Mouse (Mus musculus): Measurements from ENCODE around the gene Cnst. TPM values are rescaled to one million over a fixed set of nuclear protein-coding genes. Genes with fewer than 3 reads are reported as not detected.
A peak's percentile ranks its signal among the peaks of the same experiment; 100 is the strongest.

Cnst gene
- polyA plus RNA-seq, 1 experiment from 2014 or later, result 10.4 TPM

GRCm38 (mm10) chr1:179571686-179572085 is 25.5 kb downstream of the Cnst start:
- no peaks in the 10 kb centered on the region for H3K27me3 ChIP-seq
- ATAC-seq (no peak), DNase-seq (ENCODE audit: low read depth, low spot score) (no peak)
- ChIA-PET POLR2A (interaction anchor here (0.7 kb wide), 1 partner anchor 386 kb away, joined by 5 read pairs; no protein-coding TSS in a partner anchor), CTCF (interaction anchor here (1.5 to 1.7 kb wide), 2 partner anchors 13 to 15 kb away, joined by 3 to 6 read pairs; no protein-coding TSS in a partner anchor)
- in situ Hi-C loops (cut with MboI; ENCODE audit: low pct_unique_long_range_greater_than_20kb), result no loop called here
- no peak for TF ChIP-seq CTCF (IDR thresholded peaks at IDR 0.05)

GRCm38 (mm10) chr1:179573650-179574206 is 27.6 kb downstream of the Cnst start:
- ATAC-seq, result peak; percentile 17
- CTCF ChIA-PET, result interaction anchor here (1.0 kb wide), 1 partner anchor 31 kb away, joined by 3 read pairs; no protein-coding TSS in a partner anchor
- no peaks in the 10 kb centered on the region for H3K27me3 ChIP-seq
- DNase-seq (ENCODE audit: low read depth, low spot score), result peak; percentile 19
- in situ Hi-C loops (cut with MboI; ENCODE audit: low pct_unique_long_range_greater_than_20kb), result no loop called here
- POLR2A ChIA-PET, result no interaction called here
- no peak for TF ChIP-seq CTCF (IDR thresholded peaks at IDR 0.05)

- POLR2A ChIA-PET, result interaction anchor here (0.6 kb wide), 1 partner anchor 17 kb away, joined by 4 read pairs; no protein-coding TSS in a partner anchor
- ATAC-seq (no peak), DNase-seq (ENCODE audit: low read depth, low spot score) (no peak)
- TF ChIP-seq CTCF (IDR thresholded peaks at IDR 0.05), result no peak
- CTCF ChIA-PET, result no interaction called here
- in situ Hi-C loops (cut with MboI; ENCODE audit: low pct_unique_long_range_greater_than_20kb), result no loop called here
- H3K27me3 ChIP-seq, result no peaks in the 10 kb centered on the region
Measured at GRCm38 (mm10) chr1:179578625-179579024, 32.5 kb downstream of the Cnst start.

- no peak for ATAC-seq
- H3K27me3 ChIP-seq, result no peaks in the 10 kb centered on the region
- ChIA-PET POLR2A (no interaction called here), CTCF (no interaction called here)
- no peak for DNase-seq (ENCODE audit: low read depth, low spot score)
- in situ Hi-C loops (cut with MboI; ENCODE audit: low pct_unique_long_range_greater_than_20kb), result no loop called here
- no peak for TF ChIP-seq CTCF (IDR thresholded peaks at IDR 0.05)
Measured at GRCm38 (mm10) chr1:179580200-179580599, 34.0 kb downstream of the Cnst start.

GRCm38 (mm10) chr1:179581422-179581821 is 35.3 kb downstream of the Cnst start:
- in situ Hi-C loops (cut with MboI; ENCODE audit: low pct_unique_long_range_greater_than_20kb), result no loop called here
- POLR2A ChIA-PET, result no interaction called here
- no peak for TF ChIP-seq CTCF (IDR thresholded peaks at IDR 0.05)
- DNase-seq (ENCODE audit: low read depth, low spot score) (no peak), ATAC-seq (no peak)
- no peaks in the 10 kb centered on the region for H3K27me3 ChIP-seq
- CTCF ChIA-PET, result interaction anchor here (1.3 kb wide), 1 partner anchor 43 kb away, joined by 4 read pairs; no protein-coding TSS in a partner anchor

GRCm38 (mm10) chr1:179582021-179582433 is 35.9 kb downstream of the Cnst start:
- ChIA-PET CTCF (interaction anchor here (1.3 kb wide), 1 partner anchor 43 kb away, joined by 4 read pairs; no protein-coding TSS in a partner anchor), POLR2A (no interaction called here)
- DNase-seq (ENCODE audit: low read depth, low spot score) (no peak), ATAC-seq (no peak)
- TF ChIP-seq CTCF (IDR thresholded peaks at IDR 0.05), result no peak
- in situ Hi-C loops (cut with MboI; ENCODE audit: low pct_unique_long_range_greater_than_20kb), result no loop called here
- no peaks in the 10 kb centered on the region for H3K27me3 ChIP-seq

- no peaks in the 10 kb centered on the region for H3K27me3 ChIP-seq
- in situ Hi-C loops (cut with MboI; ENCODE audit: low pct_unique_long_range_greater_than_20kb), result no loop called here
- DNase-seq (ENCODE audit: low read depth, low spot score) (no peak), ATAC-seq (no peak)
- ChIA-PET POLR2A (no interaction called here), CTCF (interaction anchor here (1.2 kb wide), 1 partner anchor 39 kb away, joined by 3 read pairs; no protein-coding TSS in a partner anchor)
- no peak for TF ChIP-seq CTCF (IDR thresholded peaks at IDR 0.05)
Measured at GRCm38 (mm10) chr1:179583090-179583489, 36.9 kb downstream of the Cnst start.

DNA sequence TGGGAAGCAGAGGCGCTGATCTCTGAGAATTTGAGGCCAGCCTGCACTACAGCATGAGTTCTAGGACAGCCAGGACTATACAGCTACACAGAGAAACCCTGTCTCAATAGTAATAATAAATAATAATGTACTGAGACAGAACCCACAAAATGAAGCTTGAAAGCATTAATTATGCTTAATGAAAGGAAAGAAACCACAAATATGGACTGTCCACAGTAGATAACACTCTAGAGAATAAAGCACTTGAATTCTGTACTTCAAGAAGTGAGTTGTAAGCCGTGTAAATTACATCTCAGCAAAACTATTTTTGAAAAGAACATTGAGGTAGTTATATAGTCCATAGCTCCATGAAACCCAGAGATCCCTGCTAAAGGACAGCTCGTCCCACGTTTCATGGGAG is 38.0 kb downstream of the Cnst start:
- no peak for TF ChIP-seq CTCF (IDR thresholded peaks at IDR 0.05)
- in situ Hi-C loops (cut with MboI; ENCODE audit: low pct_unique_long_range_greater_than_20kb), result no loop called here
- H3K27me3 ChIP-seq, result no peaks in the 10 kb centered on the region
- CTCF ChIA-PET, result interaction anchor here (1.0 to 1.4 kb wide), 2 partner anchors 13 to 21 kb away, joined by 4 to 6 read pairs; no protein-coding TSS in a partner anchor
- no peak for ATAC-seq
- DNase-seq (ENCODE audit: low read depth, low spot score), result no peak
- POLR2A ChIA-PET, result no interaction called here

DNA sequence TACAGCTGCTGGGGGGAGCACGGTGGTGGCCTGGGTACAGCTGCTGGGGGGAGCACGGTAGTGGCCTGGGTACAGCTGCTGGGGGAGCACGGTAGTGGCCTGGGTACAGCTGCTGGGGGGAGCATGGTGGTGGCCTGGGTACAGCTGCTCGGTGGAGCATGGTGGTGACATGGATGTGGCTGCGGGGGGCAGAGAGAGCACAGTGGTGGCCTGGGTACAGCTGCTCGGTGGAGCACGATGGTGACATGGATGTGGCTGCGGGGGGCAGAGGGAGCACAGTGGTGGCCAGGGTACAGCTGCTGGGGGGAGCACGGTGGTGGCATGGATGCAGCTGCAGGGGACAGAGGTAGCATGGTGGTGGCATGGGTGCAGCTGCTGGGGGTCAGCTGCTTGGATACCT is 39.5 kb downstream of the Cnst start:
- ATAC-seq, result no peak
- TF ChIP-seq CTCF (IDR thresholded peaks at IDR 0.05), result no peak
- no peak for DNase-seq (ENCODE audit: low read depth, low spot score)
- no peaks in the 10 kb centered on the region for H3K27me3 ChIP-seq
- POLR2A ChIA-PET, result interaction anchor here (0.7 kb wide), 1 partner anchor 65 kb away, joined by 3 read pairs; no protein-coding TSS in a partner anchor
- in situ Hi-C loops (cut with MboI; ENCODE audit: low pct_unique_long_range_greater_than_20kb), result no loop called here
- CTCF ChIA-PET, result interaction anchor here (1.0 to 2.2 kb wide), 2 partner anchors 11 to 39 kb away, joined by 3 to 11 read pairs; no protein-coding TSS in a partner anchor

GRCm38 (mm10) chr1:179586430-179587095 is 40.4 kb downstream of the Cnst start:
- ATAC-seq, result no peak
- H3K27me3 ChIP-seq, result no peaks in the 10 kb centered on the region
- DNase-seq (ENCODE audit: low read depth, low spot score), result no peak
- ChIA-PET CTCF (interaction anchor here (1.0 to 2.2 kb wide), 3 partner anchors 12 to 38 kb away, joined by 3 to 11 read pairs (median 3); no protein-coding TSS in a partner anchor), POLR2A (no interaction called here)
- TF ChIP-seq CTCF (IDR thresholded peaks at IDR 0.05), result no peak
- in situ Hi-C loops (cut with MboI; ENCODE audit: low pct_unique_long_range_greater_than_20kb), result no loop called here

GRCm38 (mm10) chr1:179588230-179588629 is 42.1 kb downstream of the Cnst start:
- CTCF ChIA-PET, result interaction anchor here (1.2 kb wide), 1 partner anchor 37 kb away, joined by 3 read pairs; no protein-coding TSS in a partner anchor
- TF ChIP-seq CTCF (IDR thresholded peaks at IDR 0.05), result no peak
- H3K27me3 ChIP-seq, result no peaks in the 10 kb centered on the region
- DNase-seq (ENCODE audit: low read depth, low spot score), result no peak
- in situ Hi-C loops (cut with MboI; ENCODE audit: low pct_unique_long_range_greater_than_20kb), result no loop called here
- no peak for ATAC-seq
- POLR2A ChIA-PET, result no interaction called here

Measured in Patski (cell line).